7 mouse cellular contexts compared by ENCODE assay signal in the genomic region with DNA sequence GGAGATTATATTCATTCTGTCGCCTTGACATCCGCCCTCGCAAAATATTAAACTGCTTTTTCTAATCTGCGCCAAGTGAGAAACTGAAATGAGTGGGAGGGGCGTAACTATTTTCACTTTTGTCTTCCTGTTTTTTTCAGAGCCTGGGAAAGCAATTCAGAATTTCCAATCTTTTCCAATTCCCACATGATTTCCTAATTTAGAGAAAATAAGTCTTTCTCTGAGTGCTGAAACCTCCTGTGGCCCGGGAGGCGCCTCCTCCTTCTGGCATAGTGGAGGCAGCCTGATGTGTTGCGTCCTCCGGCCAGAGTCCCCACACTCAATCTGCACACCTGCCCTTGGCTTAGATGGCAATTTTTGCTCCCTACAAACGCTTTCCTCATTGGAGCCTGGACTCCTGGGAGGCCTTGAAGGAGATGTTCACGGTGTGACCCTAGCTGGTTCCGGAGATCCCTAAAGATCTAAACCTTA. TPM values are rescaled to one million over a fixed set of nuclear protein-coding genes. Genes with fewer than 3 reads are reported as not detected.
A peak's percentile ranks its signal among the peaks of the same experiment; 100 is the strongest.
DNase-seq lines count a peak whose midpoint lies in the region; ATAC-seq and TF ChIP-seq lines count a peak whose summit lies in the region.

No protein-coding gene starts in this region.

- H3K27ac ChIP-seq in CH12.LX (ENCODE audit: insufficient read depth, low read depth), result peak overlapping the region; percentile 68
- peak overlapping the region; percentile 70 for H3K27ac ChIP-seq in forebrain, embryonic 16.5 days (ENCODE audit: low read length)
- peak overlapping the region; percentile 90 for H3K27ac ChIP-seq in intestine, embryonic 15.5 days
- peak overlapping the region; percentile 97 for H3K27ac ChIP-seq in lung, postnatal 0 days (ENCODE audit: low read length)
- peak overlapping the region; percentile 92 for H3K27ac ChIP-seq in stomach, embryonic 15.5 days

- H3K4me2 ChIP-seq in CH12.LX (ENCODE audit: insufficient read depth, low read depth, poor library complexity, severe bottlenecking), result peak overlapping the region; percentile 76
- H3K4me2 ChIP-seq in forebrain, embryonic 16.5 days (ENCODE audit: low read length), result peak overlapping the region; percentile 61
- H3K4me2 ChIP-seq in intestine, embryonic 15.5 days (replicated peaks), result peak overlapping the region; percentile 91
- peak overlapping the region; percentile 86 for H3K4me2 ChIP-seq in lung, postnatal 0 days (replicated peaks; ENCODE audit: low read depth, low read length)
- peak overlapping the region; percentile 82 for H3K4me2 ChIP-seq in stomach, embryonic 15.5 days

- TF ChIP-seq EP300 in CH12.LX (IDR thresholded peaks at IDR 0.05; ENCODE audit: low read length), result no peak
- TF ChIP-seq EP300 in lung, postnatal 0 days (IDR thresholded peaks at IDR 0.05), result no peak

- no peaks in the 10 kb centered on the region for H3K9me3 ChIP-seq in CH12.LX (replicated peaks; ENCODE audit: low read length)
- no peaks in the 10 kb centered on the region for H3K9me3 ChIP-seq in forebrain, embryonic 16.5 days (ENCODE audit: control insufficient read depth, low read length)
- H3K9me3 ChIP-seq in intestine, embryonic 15.5 days, result no peaks in the 10 kb centered on the region
- H3K9me3 ChIP-seq in lung, postnatal 0 days (ENCODE audit: low read length), result no peaks in the 10 kb centered on the region
- no peaks in the 10 kb centered on the region for H3K9me3 ChIP-seq in stomach, embryonic 15.5 days

- TF ChIP-seq CTCF in C2C12 (IDR thresholded peaks at IDR 0.05; ENCODE audit: control insufficient read depth, insufficient read depth, insufficient read length) (no peak), CH12.LX (conservative IDR thresholded peaks at IDR 0.05 in 1 of 2, IDR thresholded peaks at IDR 0.05 in 1 of 2; ENCODE audit: low read depth in 2 of 2, low read length in 2 of 2) (no peak)
- TF ChIP-seq CTCF in lung, postnatal 0 days (IDR thresholded peaks at IDR 0.05), result no peak

- no peak for TF ChIP-seq RAD21 in CH12.LX (IDR thresholded peaks at IDR 0.05; ENCODE audit: low read depth, low read length)

- in situ Hi-C loops in CH12.LX (cut with MboI; ENCODE audit: low pct_ligation_motif_present, low pct_unique_long_range_greater_than_20kb, low sequenced_read_pairs), result no loop called here

- ATAC-seq in forebrain, embryonic 16.5 days, result no peak
- ATAC-seq in intestine, embryonic 15.5 days, result peak; percentile 11; the same call in 1 of the 2 replicates
- ATAC-seq in lung, postnatal 0 days, result peak; percentile 11; the same call in 1 of the 2 replicates
- ATAC-seq in stomach, embryonic 15.5 days (ENCODE audit: insufficient read depth, low FRiP score, low read depth), result no peak; the same call in 1 of the 2 replicates

- 34% methylated on average over 12 of the region's 12 CpGs for WGBS in forebrain, embryonic 16.5 days
- WGBS in intestine, embryonic 15.5 days, result 41% methylated on average over 12 of the region's 12 CpGs
- 29% methylated on average over 12 of the region's 12 CpGs for WGBS in lung, postnatal 0 days
- 28% methylated on average over 12 of the region's 12 CpGs for WGBS in stomach, embryonic 15.5 days

- H3K4me1 ChIP-seq in CH12.LX (ENCODE audit: control insufficient read depth in 1 of 2, insufficient read depth in 2 of 2), result peaks cover 6 to 35% of the 10 kb centered on the region in 2 experiments
- peaks cover 17% of the 10 kb centered on the region for H3K4me1 ChIP-seq in forebrain, embryonic 16.5 days (replicated peaks; ENCODE audit: control insufficient read depth, insufficient read depth, low read length)
- peaks cover 19% of the 10 kb centered on the region for H3K4me1 ChIP-seq in intestine, embryonic 15.5 days (replicated peaks)
- peaks cover 11% of the 10 kb centered on the region for H3K4me1 ChIP-seq in lung, postnatal 0 days (ENCODE audit: insufficient read depth, low read depth, low read length)
- H3K4me1 ChIP-seq in stomach, embryonic 15.5 days, result peaks cover 19% of the 10 kb centered on the region

- dilution Hi-C loops in CH12.LX (cut with MboI; ENCODE audit: extremely low pct_ligation_motif_present, extremely low pct_unique_long_range_greater_than_20kb, low sequenced_read_pairs), result no loop called here

- peaks cover 12% of the 10 kb centered on the region for H3K79me3 ChIP-seq in C2C12 (ENCODE audit: low read depth)

- H3K27me3 ChIP-seq in C2C12 (ENCODE audit: control insufficient read depth, insufficient read depth, insufficient read length) (no peaks in the 10 kb centered on the region), CH12.LX (replicated peaks) (no peaks in the 10 kb centered on the region)
- H3K27me3 ChIP-seq in forebrain, embryonic 16.5 days (replicated peaks; ENCODE audit: control insufficient read depth, insufficient read depth, low read length), result no peaks in the 10 kb centered on the region
- H3K27me3 ChIP-seq in intestine, embryonic 15.5 days (replicated peaks), result no peaks in the 10 kb centered on the region
- no peaks in the 10 kb centered on the region for H3K27me3 ChIP-seq in lung, postnatal 0 days (replicated peaks; ENCODE audit: insufficient read depth, low read length)
- H3K27me3 ChIP-seq in stomach, embryonic 15.5 days (replicated peaks), result no peaks in the 10 kb centered on the region

- H3K79me2 ChIP-seq in C2C12 (ENCODE audit: control insufficient read depth, insufficient read depth) (peaks cover 28% of the 10 kb centered on the region), CH12.LX (replicated peaks; ENCODE audit: control insufficient read depth, extremely low read depth, insufficient read depth, poor library complexity, severe bottlenecking) (peaks cover 14% of the 10 kb centered on the region)

- H3K9ac ChIP-seq in CH12.LX (ENCODE audit: insufficient read depth, low read depth), result peak overlapping the region; percentile 79
- H3K9ac ChIP-seq in forebrain, embryonic 16.5 days (replicated peaks; ENCODE audit: low read depth, low read length), result peak overlapping the region; percentile 94
- H3K9ac ChIP-seq in intestine, embryonic 15.5 days, result peak overlapping the region; percentile 90
- H3K9ac ChIP-seq in lung, postnatal 0 days (replicated peaks; ENCODE audit: low read depth), result peak overlapping the region; percentile 85
- H3K9ac ChIP-seq in stomach, embryonic 15.5 days, result peak overlapping the region; percentile 86; the same call in 1 of the 2 replicates

- TF ChIP-seq POLR2A in CH12.LX (IDR thresholded peaks at IDR 0.05; ENCODE audit: low read depth, low read length), result no peak

- peaks cover 30% of the 10 kb centered on the region for H3K36me3 ChIP-seq in C2C12 (ENCODE audit: control insufficient read depth, insufficient read depth)
- peaks cover 29 to 34% of the 10 kb centered on the region in 2 experiments for H3K36me3 ChIP-seq in CH12.LX (replicated peaks in 1 of 2; ENCODE audit: control insufficient read depth in 1 of 2, insufficient read depth in 1 of 2, low read length in 1 of 2)
- peaks cover 3% of the 10 kb centered on the region for H3K36me3 ChIP-seq in forebrain, embryonic 16.5 days (ENCODE audit: control insufficient read depth, insufficient read depth)
- peaks cover 22% of the 10 kb centered on the region for H3K36me3 ChIP-seq in intestine, embryonic 15.5 days
- peaks cover 8% of the 10 kb centered on the region; the same call in 1 of the 2 replicates for H3K36me3 ChIP-seq in lung, postnatal 0 days (ENCODE audit: insufficient read depth, low read length)
- peaks cover 14% of the 10 kb centered on the region for H3K36me3 ChIP-seq in stomach, embryonic 15.5 days

- H3K4me3 ChIP-seq in C2C12 (ENCODE audit: insufficient read depth, poor library complexity, severe bottlenecking) (peak overlapping the region; percentile 75), CH12.LX (replicated peaks in 1 of 3; ENCODE audit: low read depth in 2 of 3, low read length in 2 of 3, poor library complexity in 1 of 3) (peak overlapping the region; percentile 73 to 85 (median 82))
- peak overlapping the region; percentile 77 for H3K4me3 ChIP-seq in forebrain, embryonic 16.5 days (replicated peaks; ENCODE audit: low read length)
- peak overlapping the region; percentile 87 for H3K4me3 ChIP-seq in intestine, embryonic 15.5 days (replicated peaks)
- H3K4me3 ChIP-seq in lung, postnatal 0 days (ENCODE audit: low read depth, low read length), result peak overlapping the region; percentile 92
- H3K4me3 ChIP-seq in stomach, embryonic 15.5 days (replicated peaks), result peak overlapping the region; percentile 86

- peak; percentile 14 for DNase-seq in CH12.LX (ENCODE audit: extremely low read depth)
- DNase-seq in lung, postnatal 0 days (ENCODE audit: low spot score), result peak; percentile 37
- no peak for DNase-seq in frontal cortex, postnatal 14 days (ENCODE audit: low spot score in 2 of 2)

- H3ac ChIP-seq in C2C12 (ENCODE audit: control insufficient read depth, insufficient read length, low read depth), result peak overlapping the region; percentile 69

RNA-seq across cellular contexts. Expression of gene Rela, which starts 0.7 kb away (rescaled TPM):
- polyA plus RNA-seq in C2C12 (2012; fragmentation: generic; extraction: Trizol) (56.5 TPM), CH12.LX (2012; ENCODE audit: insufficient read length, low read depth) (43.8 and 51.9 TPM in 2 replicates)
- total RNA-seq in CH12.LX (2012; rRNA removed) (21.0 and 22.1 TPM in 2 replicates), CH12.LX (2014; rRNA removed) (11.1 and 12.1 TPM in 2 replicates)
- polyA plus RNA-seq in forebrain, embryonic 16.5 days (2015; fragmentation: Nextera tagmentation; extraction: Ambion mirVana), result 37.0 and 41.6 TPM in 2 replicates
- 43.0 and 43.3 TPM in 2 replicates for polyA plus RNA-seq in intestine, embryonic 15.5 days (2015; fragmentation: Nextera tagmentation; extraction: Ambion mirVana)
- 50.1 and 51.5 TPM in 2 replicates for polyA plus RNA-seq in lung, postnatal 0 days (2015; fragmentation: Nextera tagmentation; extraction: Ambion mirVana)
- polyA plus RNA-seq in stomach, embryonic 15.5 days (2015; fragmentation: Nextera tagmentation; extraction: Ambion mirVana), result 43.5 and 46.0 TPM in 2 replicates

RNA-seq across cellular contexts. Expression of gene Kat5, which starts 26.6 kb away (rescaled TPM):
- polyA plus RNA-seq in C2C12 (2012; fragmentation: generic; extraction: Trizol), result 48.4 TPM
- total RNA-seq in CH12.LX (2012; rRNA removed), result 44.9 and 46.5 TPM in 2 replicates
- 75.4 and 106 TPM in 2 replicates for total RNA-seq in CH12.LX (2014; rRNA removed)
- 50.1 and 62.8 TPM in 2 replicates for polyA plus RNA-seq in CH12.LX (2012; ENCODE audit: insufficient read length, low read depth)
- polyA plus RNA-seq in forebrain, embryonic 16.5 days (2015; fragmentation: Nextera tagmentation; extraction: Ambion mirVana), result 76.8 and 78.1 TPM in 2 replicates
- polyA plus RNA-seq in intestine, embryonic 15.5 days (2015; fragmentation: Nextera tagmentation; extraction: Ambion mirVana), result 44.1 and 47.3 TPM in 2 replicates
- polyA plus RNA-seq in lung, postnatal 0 days (2015; fragmentation: Nextera tagmentation; extraction: Ambion mirVana), result 51.1 and 51.9 TPM in 2 replicates
- polyA plus RNA-seq in stomach, embryonic 15.5 days (2015; fragmentation: Nextera tagmentation; extraction: Ambion mirVana), result 42.2 and 49.1 TPM in 2 replicates

RNA-seq across cellular contexts. Expression of gene Sipa1, which starts 26.9 kb away (rescaled TPM):
- polyA plus RNA-seq in C2C12 (2012; fragmentation: generic; extraction: Trizol) (22.9 TPM), CH12.LX (2012; ENCODE audit: insufficient read length, low read depth) (47.6 and 54.6 TPM in 2 replicates)
- total RNA-seq in CH12.LX (2012; rRNA removed) (48.9 and 51.1 TPM in 2 replicates), CH12.LX (2014; rRNA removed) (17.6 and 18.8 TPM in 2 replicates)
- polyA plus RNA-seq in forebrain, embryonic 16.5 days (2015; fragmentation: Nextera tagmentation; extraction: Ambion mirVana), result 14.3 and 15.1 TPM in 2 replicates
- polyA plus RNA-seq in intestine, embryonic 15.5 days (2015; fragmentation: Nextera tagmentation; extraction: Ambion mirVana), result 21.5 and 23.8 TPM in 2 replicates
- polyA plus RNA-seq in lung, postnatal 0 days (2015; fragmentation: Nextera tagmentation; extraction: Ambion mirVana), result 32.6 and 38.2 TPM in 2 replicates
- polyA plus RNA-seq in stomach, embryonic 15.5 days (2015; fragmentation: Nextera tagmentation; extraction: Ambion mirVana), result 28.7 and 28.8 TPM in 2 replicates

RNA-seq across cellular contexts. Expression of gene Rnaseh2c, which starts 34.9 kb away (rescaled TPM):
- polyA plus RNA-seq in C2C12 (2012; fragmentation: generic; extraction: Trizol), result 77.8 TPM
- total RNA-seq in CH12.LX (2012; rRNA removed), result 124 and 164 TPM in 2 replicates
- total RNA-seq in CH12.LX (2014; rRNA removed), result 51.3 and 54.2 TPM in 2 replicates
- polyA plus RNA-seq in CH12.LX (2012; ENCODE audit: insufficient read length, low read depth), result 75.4 and 79.0 TPM in 2 replicates
- 81.0 and 86.7 TPM in 2 replicates for polyA plus RNA-seq in forebrain, embryonic 16.5 days (2015; fragmentation: Nextera tagmentation; extraction: Ambion mirVana)
- polyA plus RNA-seq in intestine, embryonic 15.5 days (2015; fragmentation: Nextera tagmentation; extraction: Ambion mirVana), result 128 and 149 TPM in 2 replicates
- 59.6 and 68.5 TPM in 2 replicates for polyA plus RNA-seq in lung, postnatal 0 days (2015; fragmentation: Nextera tagmentation; extraction: Ambion mirVana)
- 124 and 144 TPM in 2 replicates for polyA plus RNA-seq in stomach, embryonic 15.5 days (2015; fragmentation: Nextera tagmentation; extraction: Ambion mirVana)

RNA-seq across cellular contexts. Expression of gene Map3k11, which starts 51.9 kb away (rescaled TPM):
- polyA plus RNA-seq in C2C12 (2012; fragmentation: generic; extraction: Trizol), result 24.2 TPM
- total RNA-seq in CH12.LX (2012; rRNA removed), result 16.0 and 17.6 TPM in 2 replicates
- 4.8 and 6.0 TPM in 2 replicates for total RNA-seq in CH12.LX (2014; rRNA removed)
- 13.5 and 14.2 TPM in 2 replicates for polyA plus RNA-seq in CH12.LX (2012; ENCODE audit: insufficient read length, low read depth)
- 10.0 and 10.7 TPM in 2 replicates for polyA plus RNA-seq in forebrain, embryonic 16.5 days (2015; fragmentation: Nextera tagmentation; extraction: Ambion mirVana)
- 33.7 and 36.3 TPM in 2 replicates for polyA plus RNA-seq in intestine, embryonic 15.5 days (2015; fragmentation: Nextera tagmentation; extraction: Ambion mirVana)
- 36.8 and 36.9 TPM in 2 replicates for polyA plus RNA-seq in lung, postnatal 0 days (2015; fragmentation: Nextera tagmentation; extraction: Ambion mirVana)
- 27.7 and 32.3 TPM in 2 replicates for polyA plus RNA-seq in stomach, embryonic 15.5 days (2015; fragmentation: Nextera tagmentation; extraction: Ambion mirVana)

Comparison
In these comparisons a context has a peak if more than half of its experiments do, and no peak if none do; other contexts are left out.
1. DNase-seq: peak in CH12.LX (single experiment) and lung, postnatal 0 days (single experiment); none in frontal cortex, postnatal 14 days (0 of 2).
2. ATAC-seq: peak in intestine, embryonic 15.5 days (single experiment) and lung, postnatal 0 days (single experiment); none in forebrain, embryonic 16.5 days (single experiment) and stomach, embryonic 15.5 days (single experiment).
3. Peak in every context shown above with its lines, with median percentiles within 50 percentile points of each other: H3K4me3 ChIP-seq, H3K27ac ChIP-seq, H3K4me2 ChIP-seq and H3K9ac ChIP-seq.